Mouse (Mus musculus) stomach, postnatal 0 days (tissue): ENCODE data around the gene Acaca. TPM values are rescaled to one million over a fixed set of nuclear protein-coding genes. Genes with fewer than 3 reads are reported as not detected.

Experiments used
- ATAC-seq: fragments of 200-750 bp; cut with Nextera tagmentation; 2 replicates; pipeline ENCODE4 v1.8.0; 2017; ENCODE audit not compliant: low FRiP score, low TSS enrichment
- DNase-seq: peaks from one replicate; pipeline ENCODE4 v3.0.0-alpha.2; 2016; ENCODE audit warnings: low spot score
- H3K27ac ChIP-seq: fragments of 300-500 bp; sonication (generic); replicated peaks from 2 replicates; pipeline ENCODE4 v1.5.1; 2014; ENCODE audit warnings: mild to moderate bottlenecking, control low read depth
- H3K27me3 ChIP-seq: fragments of 300-500 bp; sonication (generic); 2 replicates; pipeline ENCODE4 v1.6.1; 2014; ENCODE audit warnings: low read length; ENCODE audit not compliant: control insufficient read depth, insufficient read depth
- H3K36me3 ChIP-seq: fragments of 300-500 bp; sonication (generic); 2 replicates; pipeline ENCODE4 v1.6.1; 2014; ENCODE audit warnings: low read length, mixed read lengths; ENCODE audit not compliant: control insufficient read depth, insufficient read depth
- H3K4me1 ChIP-seq: fragments of 300-500 bp; sonication (generic); replicated peaks from 2 replicates; pipeline ENCODE4 v1.6.1; 2014; ENCODE audit warnings: antibody characterized with exemption; ENCODE audit not compliant: control insufficient read depth, insufficient read depth
- H3K4me2 ChIP-seq: fragments of 300-500 bp; sonication (generic); replicated peaks from 2 replicates; pipeline ENCODE4 v1.6.1; 2014; ENCODE audit warnings: low read depth, mild to moderate bottlenecking, control low read depth, moderate library complexity
- H3K4me3 ChIP-seq: fragments of 300-500 bp; sonication (generic); 2 replicates; pipeline ENCODE4 v1.5.1; 2014; ENCODE audit warnings: low read depth, low read length, control low read depth
- H3K9ac ChIP-seq: fragments of 300-500 bp; sonication (generic); 2 replicates; pipeline ENCODE4 v1.6.1; 2014; ENCODE audit warnings: mild to moderate bottlenecking, low read length, control low read depth, mixed read lengths
- H3K9me3 ChIP-seq: fragments of 300-500 bp; sonication (generic); 2 replicates; pipeline ENCODE4 v1.6.1; 2016; ENCODE audit warnings: low read length; ENCODE audit not compliant: control insufficient read depth
- CTCF ChIP-seq: IDR thresholded peaks from 2 replicates; pipeline ENCODE4 v1.5.1; 2016; ENCODE audit warnings: antibody characterized with exemption, low read depth, mild to moderate bottlenecking, moderate library complexity
- EP300 ChIP-seq: optimal IDR thresholded peaks from 2 replicates; pipeline ENCODE3; 2016; ENCODE audit warnings: antibody characterized with exemption
- WGBS: fragments of 180-500 bp; shearing (Covaris S2); extraction: QIAGEN DNeasy Blood & Tissue Kit; methylation state at CpG from one replicate; pipeline ENCODE4 v1.1.7; 2014; 5-methylcytosine and 5-hydroxymethylcytosine counted together
- polyA plus RNA-seq: library from polyadenylated mRNA; unstranded; fragments of >200 nt; fragmentation: Nextera tagmentation; extraction: Ambion mirVana; gene quantifications from 2 replicates; pipeline ENCODE4 v1.2.1, GENCODE M21; 2015

Gene Acaca
- polyA plus RNA-seq, 1 experiment from 2014 or later: 4.5 TPM

- H3K4me2 ChIP-seq: no peak overlapping the region
- no peak overlapping the region for H3K9ac ChIP-seq
- H3K4me3 ChIP-seq: no peak overlapping the region
- H3K36me3 ChIP-seq: no peaks in the 10 kb centered on the region
- WGBS: 93% methylated on average over 6 of the region's 6 CpGs
- TF ChIP-seq EP300 (no peak), CTCF (no peak)
- no peaks in the 10 kb centered on the region for H3K9me3 ChIP-seq
- H3K27ac ChIP-seq: no peak overlapping the region
- ATAC-seq (no peak), DNase-seq (no peak)
- H3K4me1 ChIP-seq: no peaks in the 10 kb centered on the region
- no peaks in the 10 kb centered on the region for H3K27me3 ChIP-seq
Measured at GRCm38 (mm10) chr11:84420779-84421178, 291.3 kb downstream of the Acaca start.

GRCm38 (mm10) chr11:84425736-84426632 lies 296.5 kb downstream of the Acaca start:
- Histone ChIP-seq H3K4me2 (no peak overlapping the region), H3K9ac (no peak overlapping the region), H3K4me1 (no peaks in the 10 kb centered on the region), H3K36me3 (no peaks in the 10 kb centered on the region), H3K27ac (no peak overlapping the region), H3K9me3 (no peaks in the 10 kb centered on the region), H3K27me3 (no peaks in the 10 kb centered on the region), H3K4me3 (no peak overlapping the region)
- DNase-seq (no peak), ATAC-seq (0 out of 2 replicates have a peak, but pooled peaks have one; percentile 18)
- WGBS: 48% methylated on average over 13 of the region's 13 CpGs
- TF ChIP-seq CTCF: no peak
- TF ChIP-seq EP300: no peak

GRCm38 (mm10) chr11:84426633-84426998 lies 297.1 kb downstream of the Acaca start:
- Histone ChIP-seq H3K4me3 (no peak overlapping the region), H3K4me2 (no peak overlapping the region), H3K27me3 (no peaks in the 10 kb centered on the region), H3K4me1 (no peaks in the 10 kb centered on the region), H3K9me3 (no peaks in the 10 kb centered on the region), H3K27ac (no peak overlapping the region), H3K36me3 (no peaks in the 10 kb centered on the region), H3K9ac (no peak overlapping the region)
- TF ChIP-seq EP300 (no peak), CTCF (no peak)
- no peak for DNase-seq
- 81% methylated on average over 5 of the region's 5 CpGs for WGBS
- no peak for ATAC-seq

GRCm38 (mm10) chr11:84429581-84429980 lies 300.1 kb downstream of the Acaca start:
- Histone ChIP-seq H3K9me3 (no peaks in the 10 kb centered on the region), H3K27ac (no peak overlapping the region), H3K27me3 (no peaks in the 10 kb centered on the region), H3K9ac (no peak overlapping the region), H3K4me1 (no peaks in the 10 kb centered on the region), H3K36me3 (no peaks in the 10 kb centered on the region), H3K4me2 (no peak overlapping the region), H3K4me3 (no peak overlapping the region)
- ATAC-seq (peak; percentile 67; the same call in 1 of the 2 replicates), DNase-seq (peak; percentile 37)
- WGBS: 68% methylated on average over 1 of the region's 1 CpGs
- TF ChIP-seq EP300 (no peak), CTCF (peak; percentile 87)

- no peaks in the 10 kb centered on the region for H3K9me3 ChIP-seq
- no peak overlapping the region for H3K4me2 ChIP-seq
- no peak overlapping the region for H3K9ac ChIP-seq
- H3K4me1 ChIP-seq: no peaks in the 10 kb centered on the region
- no peak for ATAC-seq
- no peak overlapping the region for H3K4me3 ChIP-seq
- H3K36me3 ChIP-seq: no peaks in the 10 kb centered on the region
- no peaks in the 10 kb centered on the region for H3K27me3 ChIP-seq
- no peak for DNase-seq
- H3K27ac ChIP-seq: no peak overlapping the region
- no peak for TF ChIP-seq CTCF
- no peak for TF ChIP-seq EP300
- 52% methylated on average over 4 of the region's 4 CpGs for WGBS
Measured at GRCm38 (mm10) chr11:84430336-84430735, 300.9 kb downstream of the Acaca start.

DNA sequence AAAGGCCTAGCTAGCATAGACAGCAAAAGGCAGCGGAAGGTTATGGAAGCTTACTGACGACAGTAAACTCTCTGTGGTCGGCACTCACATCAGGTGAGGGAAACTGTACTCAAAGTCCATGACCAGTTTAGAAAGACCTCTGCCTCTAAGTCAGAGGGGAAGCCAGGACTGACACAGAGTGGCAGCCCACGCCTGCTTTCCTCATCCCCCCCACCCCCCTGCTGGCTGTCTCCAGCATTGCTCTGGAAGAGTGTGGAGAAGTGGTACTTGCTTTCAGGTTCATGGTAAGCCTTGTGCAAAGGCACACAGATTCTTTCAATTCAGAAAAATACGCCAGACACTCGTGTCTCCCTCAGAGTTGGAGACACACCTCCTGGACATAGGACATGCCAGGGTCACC lies 305.4 kb downstream of the Acaca start:
- H3K27ac ChIP-seq: no peak overlapping the region

More for the DNA sequence above, 305.4 kb downstream of the Acaca start:
- no peak overlapping the region for H3K4me3 ChIP-seq
- DNase-seq: no peak
- no peak for TF ChIP-seq EP300
- TF ChIP-seq CTCF: peak; percentile 52
- 77% methylated on average over 6 of the region's 6 CpGs for WGBS
- no peaks in the 10 kb centered on the region for H3K9me3 ChIP-seq
- H3K9ac ChIP-seq: no peak overlapping the region
- ATAC-seq: no peak
- H3K27me3 ChIP-seq: no peaks in the 10 kb centered on the region
- 0 out of 2 replicates have a peak, but pooled peaks cover 2% of the 10 kb centered on the region for H3K36me3 ChIP-seq
- H3K4me2 ChIP-seq: no peak overlapping the region
- no peaks in the 10 kb centered on the region for H3K4me1 ChIP-seq
